Mouse (Mus musculus) urinary bladder, postnatal 4 days (tissue): ENCODE measurements around the gene Hip1.

Source experiments
- DNase-seq, 2 experiments: peaks; one replicate each; pipeline ENCODE4 v3.0.0; 2021 to 2022; ENCODE audit warnings: low spot score in 2 of 2

Hip1 gene

DNA sequence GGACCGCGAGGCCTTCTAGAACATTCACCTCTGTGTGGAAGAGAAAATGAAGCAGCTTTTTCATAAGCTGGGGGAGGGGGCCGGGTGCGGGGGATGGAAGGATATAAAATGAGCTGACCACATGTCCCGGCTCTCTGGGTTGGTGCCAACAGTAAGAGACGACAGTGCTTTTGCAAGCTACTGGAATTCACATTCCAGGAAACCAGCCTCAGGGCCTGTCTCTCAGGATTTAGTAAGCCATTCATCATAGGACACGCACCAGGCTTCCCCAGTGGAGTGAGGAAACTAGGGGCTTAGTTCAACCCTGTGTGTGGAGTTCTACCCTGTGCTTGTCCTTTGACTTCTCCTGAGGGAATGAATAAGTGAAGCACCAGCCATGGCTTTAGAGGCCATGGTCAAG is 102.5 kb downstream of the Hip1 start:
- DNase-seq: no peak

DNA sequence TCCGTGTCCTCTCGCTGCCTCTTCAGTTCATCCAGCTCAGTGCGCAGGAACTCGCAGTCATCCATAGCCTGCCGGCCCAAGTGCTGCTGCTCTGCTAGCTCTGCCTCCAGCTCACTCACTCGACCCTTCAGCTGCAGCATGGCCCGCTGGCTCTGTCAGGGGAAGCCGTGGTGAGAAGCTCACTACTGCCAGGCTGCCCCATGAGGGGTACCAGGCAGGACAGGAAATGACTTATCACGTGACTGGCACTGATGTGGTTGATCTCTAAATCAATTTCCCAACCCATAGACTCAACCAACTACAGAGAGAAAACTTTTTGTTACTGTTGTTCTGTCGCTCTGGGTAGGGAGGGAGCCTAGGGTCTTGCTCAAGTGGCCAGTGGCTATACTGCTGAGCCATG is 109.9 kb downstream of the Hip1 start:
- DNase-seq: no peak

GRCm38 (mm10) chr5:135433861-135434260 is 111.1 kb downstream of the Hip1 start:
- no peak for DNase-seq

DNA sequence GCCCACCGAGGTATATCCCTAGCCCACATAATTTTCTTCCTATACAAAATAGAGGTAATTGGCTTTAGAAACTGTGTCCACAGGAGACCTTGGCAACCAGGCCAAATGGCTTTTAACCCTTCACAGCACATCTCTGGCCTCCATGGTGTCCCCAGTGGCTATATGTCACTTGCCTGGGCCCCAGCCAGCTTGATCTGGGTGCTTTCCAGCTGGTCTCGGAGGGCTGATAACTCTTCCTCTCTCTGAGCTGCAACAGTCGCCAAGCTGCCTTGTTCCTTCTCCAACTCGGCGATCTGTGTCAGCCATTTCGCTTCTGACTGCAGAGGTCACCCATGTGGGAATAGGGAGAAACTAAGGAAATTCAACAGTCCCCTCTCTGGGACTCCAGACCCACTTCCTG is 113.8 kb downstream of the Hip1 start:
- no peak for DNase-seq

GRCm38 (mm10) chr5:135428786-135429185 is 116.1 kb downstream of the Hip1 start:
- DNase-seq: no peak

GRCm38 (mm10) chr5:135410266-135410665 is 134.7 kb downstream of the Hip1 start:
- no peak for DNase-seq

DNA sequence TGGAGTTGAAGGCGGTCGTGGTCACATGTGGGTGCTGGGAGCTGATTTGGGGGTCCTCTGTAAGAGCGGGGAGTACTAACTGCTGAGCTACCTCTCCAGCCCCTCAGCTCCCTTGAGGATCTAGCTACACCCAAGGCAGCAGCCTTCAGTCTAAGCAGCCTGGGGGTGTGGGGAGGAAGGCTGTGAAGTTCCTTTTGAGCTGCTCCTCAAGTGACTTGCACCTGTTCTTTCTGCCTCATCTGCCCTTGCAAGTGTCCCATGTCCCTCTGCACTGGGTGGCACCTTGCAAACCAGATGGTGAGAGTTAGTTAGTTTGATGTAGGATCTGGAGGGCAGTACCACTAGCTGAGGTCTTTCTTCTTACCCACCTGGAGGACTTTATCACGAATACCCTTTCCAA is 136.8 kb downstream of the Hip1 start:
- DNase-seq: no peak

DNA sequence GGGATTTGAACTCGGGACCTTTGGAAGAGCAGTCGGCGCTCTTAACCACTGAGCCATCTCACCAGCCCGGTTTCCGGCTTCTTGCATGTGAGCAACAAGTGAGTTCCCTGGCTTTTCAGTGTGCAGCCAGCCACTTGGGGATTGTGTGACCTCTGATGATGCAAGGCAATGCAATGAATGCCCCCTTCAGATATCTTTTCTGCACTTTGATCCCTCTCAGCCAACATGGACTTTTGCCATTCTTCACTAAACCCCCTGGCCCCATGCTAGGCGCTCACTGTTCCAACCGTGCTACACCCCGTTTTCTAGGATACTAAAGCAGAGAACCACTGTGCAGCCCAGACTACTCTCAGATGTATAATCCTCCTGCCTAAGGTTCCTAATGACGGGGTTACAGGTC is 139.5 kb downstream of the Hip1 start:
- no peak for DNase-seq

DNA sequence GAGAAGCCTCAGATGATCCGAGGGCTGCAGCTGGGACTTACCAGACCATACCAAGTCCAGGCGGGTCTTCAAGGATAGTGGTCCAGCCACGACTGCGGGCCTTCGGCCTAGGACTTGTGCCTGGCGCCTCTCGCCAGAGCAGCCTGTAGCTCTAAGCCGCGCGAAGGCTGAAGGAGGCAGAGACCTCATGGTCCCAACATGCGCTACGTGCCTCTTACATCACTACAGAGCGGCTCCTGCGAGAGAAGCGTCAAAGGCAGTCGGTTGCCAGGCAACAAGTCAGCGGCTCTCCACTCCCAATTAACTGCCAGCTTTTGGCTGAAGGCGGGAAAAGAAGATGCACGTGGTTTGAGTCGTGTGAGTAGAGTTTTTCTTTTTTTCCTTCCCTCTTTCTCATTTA is 140.3 kb downstream of the Hip1 start:
- no peak for DNase-seq

DNA sequence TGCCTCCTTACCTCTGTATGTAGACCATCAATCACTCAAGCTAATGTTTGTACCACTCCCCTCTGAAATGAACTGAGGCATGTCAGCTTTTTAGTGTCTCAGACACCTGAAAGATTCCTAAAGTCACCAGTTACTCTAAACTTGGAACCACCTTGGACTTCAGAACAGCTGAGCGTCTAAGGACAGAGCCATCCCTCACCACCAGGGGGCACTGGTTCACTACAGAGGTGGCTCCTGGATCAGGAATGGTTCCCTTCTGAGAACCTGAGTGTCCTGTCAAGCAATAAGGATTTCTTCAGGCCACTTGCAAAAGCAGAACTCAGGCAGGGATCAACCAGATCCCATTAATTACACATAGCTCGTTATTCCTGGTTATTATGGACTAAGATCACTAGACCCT is 144.7 kb downstream of the Hip1 start:
- peak; percentile 56 to 86 for DNase-seq

GRCm38 (mm10) chr5:135399382-135399781 is 145.5 kb downstream of the Hip1 start:
- DNase-seq: no peak

- DNase-seq: no peak
Observed at GRCm38 (mm10) chr5:135395826-135396225, 149.1 kb downstream of the Hip1 start.

DNA sequence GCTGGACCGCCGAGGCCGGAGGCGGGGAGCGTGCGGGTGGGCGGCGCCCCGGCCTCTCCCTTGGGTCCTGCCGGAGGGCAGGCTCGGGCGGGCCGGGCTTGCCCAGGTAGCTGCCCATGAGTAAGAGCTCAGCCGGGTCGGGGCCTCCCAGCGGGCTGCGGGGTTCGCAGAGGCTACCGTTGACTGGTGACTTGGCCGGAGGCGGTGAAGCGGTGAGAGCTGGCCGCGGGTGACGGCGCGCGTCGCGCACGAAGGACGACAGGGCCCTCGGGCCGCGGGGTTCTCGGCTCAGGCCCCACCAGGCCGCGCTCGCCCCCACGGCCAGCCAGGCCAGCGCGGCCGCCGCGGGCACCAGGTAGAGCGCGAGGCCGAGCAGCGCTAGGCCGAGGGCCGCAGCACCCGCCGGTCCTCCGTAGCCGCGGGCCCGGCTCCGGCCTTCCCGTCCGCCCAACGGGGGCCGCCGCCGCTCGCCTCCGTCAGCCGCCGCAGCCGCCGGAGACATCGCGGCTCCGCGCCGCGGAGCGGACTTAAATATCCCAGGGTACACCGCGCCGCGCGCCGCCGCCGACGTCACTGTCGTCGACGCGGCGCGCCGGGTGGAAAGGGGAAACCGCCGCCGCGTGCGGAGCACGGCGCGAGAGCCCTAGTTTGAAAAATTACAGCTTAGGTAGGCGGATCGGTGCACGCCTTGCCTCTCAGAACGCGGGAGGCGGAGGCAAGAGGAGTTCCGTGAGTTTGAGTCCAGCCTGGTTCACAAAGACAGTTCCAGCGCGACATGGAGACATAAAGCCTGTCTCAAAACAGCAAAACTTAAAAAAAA is 150.7 kb downstream of the Hip1 start, which contains the start of gene Pom121:
Pom121 (minus strand) TSS at position 543 of the 820 bp plus-strand sequence.
- DNase-seq: peak; percentile 75 to 79

DNA sequence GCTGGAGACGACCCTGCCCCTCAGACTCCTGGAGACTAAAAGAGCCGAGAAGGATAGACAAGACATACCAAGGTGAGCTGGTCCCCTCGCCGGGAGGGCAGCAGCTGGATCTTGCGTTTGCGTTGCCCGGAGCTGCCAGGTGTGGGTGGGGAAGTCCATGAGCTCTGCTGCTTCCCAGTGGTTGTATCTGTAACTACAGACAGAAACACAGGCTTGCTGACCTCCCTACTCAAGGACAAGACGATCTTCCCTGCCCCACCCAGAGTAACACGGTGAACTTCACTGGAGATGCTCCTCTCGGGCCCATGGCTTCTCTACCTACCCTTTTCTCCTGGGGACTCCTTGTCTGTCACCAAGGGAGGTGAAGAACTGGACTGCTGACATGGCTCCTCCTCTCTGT is 161.1 kb downstream of the Hip1 start:
- no peak for DNase-seq

- no peak for DNase-seq
Observed at GRCm38 (mm10) chr5:135382746-135383145, 162.2 kb downstream of the Hip1 start.

DNA sequence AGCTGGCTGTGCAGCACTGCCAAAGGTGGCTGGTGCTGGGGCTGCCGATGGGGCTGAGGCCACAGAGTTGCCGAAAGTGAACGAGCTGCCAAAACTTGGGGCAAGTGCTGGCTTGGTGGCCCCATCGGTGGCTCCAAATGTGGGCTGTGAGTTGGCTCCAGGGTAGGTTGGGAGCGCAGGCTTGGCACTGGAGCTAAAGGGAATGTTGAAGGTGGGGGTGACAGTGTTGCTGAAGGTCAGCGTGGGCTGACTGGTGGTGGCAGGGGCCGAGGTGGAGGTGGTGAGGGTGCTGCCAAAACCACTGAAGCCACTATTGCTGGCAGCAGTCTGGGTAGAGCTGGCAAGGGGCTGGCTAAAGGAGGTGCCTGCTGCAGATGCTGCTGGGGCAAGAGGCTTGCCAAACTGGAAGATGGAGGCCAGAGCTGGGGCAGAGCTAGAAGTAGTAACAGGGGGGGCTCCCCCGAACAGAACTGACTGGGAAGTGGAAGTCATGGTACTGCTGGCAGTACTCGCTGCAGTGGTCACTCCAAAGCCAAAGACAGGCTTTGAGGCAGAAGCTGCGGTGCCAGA is 163.5 kb downstream of the Hip1 start:
- DNase-seq: no peak

DNA sequence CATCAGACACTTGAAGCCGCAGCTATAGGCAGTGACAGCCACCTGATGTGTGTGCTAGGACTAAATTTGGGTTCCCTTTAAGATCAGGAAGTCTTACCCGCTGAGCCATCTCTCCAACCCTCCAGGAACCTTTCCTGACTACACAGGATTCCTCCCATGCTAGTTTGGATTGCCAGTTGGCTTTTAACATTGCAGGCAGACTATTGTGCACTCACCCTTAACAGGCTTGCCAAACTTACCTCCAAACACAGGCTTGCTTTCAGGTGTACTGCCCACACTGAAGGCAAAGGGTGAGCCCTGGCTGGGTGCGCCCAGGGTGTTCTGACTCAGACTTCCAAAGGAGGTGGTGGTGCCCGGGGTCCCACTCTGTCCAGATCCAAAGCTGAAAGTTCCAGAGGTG is 164.2 kb downstream of the Hip1 start:
- no peak for DNase-seq

DNA sequence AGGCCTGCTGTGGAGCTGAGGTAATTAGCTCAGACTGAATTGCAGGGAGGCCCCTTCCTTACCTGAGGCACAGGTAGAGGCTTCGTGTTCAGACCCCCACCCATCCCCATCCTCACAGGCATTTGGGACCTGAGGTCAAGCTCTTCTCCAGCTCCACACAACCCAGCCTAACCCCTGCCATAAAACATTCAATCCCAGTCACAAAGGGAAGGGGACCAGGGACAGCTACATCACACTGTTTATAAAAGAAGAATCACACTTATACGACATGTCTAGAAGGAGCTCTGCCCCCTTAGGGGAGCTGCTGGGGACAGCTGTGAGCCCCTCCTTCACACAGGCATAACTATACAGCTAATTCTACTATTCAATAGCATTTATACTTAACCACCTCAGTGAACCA is 168.6 kb downstream of the Hip1 start:
- DNase-seq: no peak

DNA sequence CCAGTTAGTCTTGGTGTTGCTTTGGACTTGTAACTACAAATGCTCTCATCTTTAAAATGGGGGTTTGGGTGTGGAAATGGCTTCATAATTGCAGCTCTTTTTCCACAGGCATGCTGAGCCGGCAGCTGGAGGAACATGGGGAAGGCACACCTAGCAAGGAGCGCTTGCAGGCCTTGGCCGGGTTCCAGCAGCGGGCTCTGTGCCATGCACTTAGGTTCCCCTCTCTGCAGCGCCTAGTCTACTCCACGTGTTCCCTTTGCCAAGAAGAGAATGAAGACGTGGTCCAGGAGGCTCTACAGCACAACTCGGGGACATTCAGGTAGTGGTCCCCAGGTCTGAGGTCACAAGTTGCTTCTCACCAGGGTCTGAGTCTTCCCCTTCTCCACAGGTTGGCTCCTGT is 169.8 kb downstream of the Hip1 start:
- no peak for DNase-seq

DNA sequence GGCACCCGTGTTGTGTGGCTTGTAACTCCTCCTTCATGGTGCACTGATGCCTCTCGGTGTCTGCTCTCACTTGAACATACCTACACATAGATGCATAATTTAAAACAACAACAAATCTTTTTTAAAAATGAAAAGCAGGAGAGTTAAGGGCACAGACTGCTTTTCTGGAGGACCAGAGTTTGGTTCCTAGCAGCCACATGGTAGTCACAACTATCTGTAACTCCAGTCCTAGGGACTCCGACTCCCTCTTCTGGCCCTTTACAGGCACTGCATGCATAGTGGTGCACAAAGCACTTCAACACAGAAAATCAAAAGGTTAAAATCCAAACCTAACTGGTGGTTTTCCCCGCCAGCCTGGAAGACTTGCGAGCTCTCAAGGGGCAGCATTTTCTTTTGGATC is 171.3 kb downstream of the Hip1 start:
- no peak for DNase-seq

- no peak for DNase-seq
Observed at GRCm38 (mm10) chr5:135371195-135371594, 173.7 kb downstream of the Hip1 start.

GRCm38 (mm10) chr5:135369787-135370654 is 174.9 kb downstream of the Hip1 start, which contains the start of gene Nsun5:
Nsun5 (plus strand) TSS chr5:135369953.
- DNase-seq: peak; percentile 88 to 97
